Mouse (Mus musculus): Measurements from ENCODE around the gene Olfr395. TPM values are rescaled to one million over a fixed set of nuclear protein-coding genes. Genes with fewer than 3 reads are reported as not detected.
"Not testable (repeated sequence)": the region's sequence is repeated elsewhere in the genome, so short reads cannot be mapped to it uniquely, and the experiment has no call there.

Olfr395 gene
- not detected in 2 replicates for polyA plus RNA-seq (2015; fragmentation: Nextera tagmentation; extraction: Ambion mirVana)

DNA sequence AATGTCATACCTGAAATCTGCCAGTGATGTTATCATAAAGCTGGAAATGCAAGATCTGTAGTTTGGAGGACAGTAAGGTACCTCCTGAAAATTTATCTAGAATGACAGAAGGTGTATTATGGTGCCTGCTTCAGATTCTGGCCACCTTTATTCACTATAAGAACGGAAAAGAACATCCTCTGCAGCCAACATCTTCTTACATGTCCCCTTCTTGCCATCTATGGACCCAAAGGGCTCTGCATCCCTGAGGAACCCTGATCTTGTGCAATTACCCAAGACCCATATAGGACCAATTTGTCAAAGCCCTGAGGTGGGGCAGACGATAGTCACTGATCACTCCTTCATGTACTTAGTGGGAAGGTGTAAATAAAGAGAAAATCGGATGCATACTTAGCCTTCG is at the start of gene Olfr395:
Gene Olfr395, minus strand, starts transcription at position 101 of the 400 bp plus-strand sequence.
- H3K4me1 ChIP-seq (replicated peaks; ENCODE audit: control insufficient read depth, insufficient read depth); ATAC-seq (ENCODE audit: low FRiP score, low TSS enrichment): not testable (repeated sequence)
- WGBS: 75% methylated on average over 4 of the region's 4 CpGs

DNA sequence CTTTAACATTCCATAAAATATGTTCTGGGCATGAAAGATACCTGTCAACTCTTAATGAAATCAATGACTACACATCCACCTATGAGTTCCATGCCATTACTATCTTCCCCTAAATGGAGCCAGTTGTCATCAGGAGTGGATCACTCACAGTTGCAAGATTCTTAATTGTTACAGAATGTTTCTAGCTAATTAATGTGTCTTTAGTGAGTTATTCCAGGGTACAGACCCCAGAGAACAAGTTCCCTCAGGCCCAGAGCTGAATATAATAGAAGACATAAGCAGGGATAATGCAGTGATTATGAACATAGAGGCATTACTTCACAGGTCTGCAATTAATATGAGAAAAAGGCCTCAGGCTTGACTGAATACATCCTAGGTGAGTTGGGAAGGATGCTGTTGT is 27.3 kb upstream of the Olfr395 start, which contains the start of gene Olfr23:
Gene Olfr23, plus strand, starts transcription at position 301 of the 400 bp plus-strand sequence.
- Histone ChIP-seq H3K27ac (replicated peaks) (no peak within 1 kb of the TSS), H3K4me3 (ENCODE audit: low read depth, low read length) (no peak within 1 kb of the TSS), H3K27me3 (ENCODE audit: control insufficient read depth, insufficient read depth, low read length) (no peaks in the 10 kb centered on the region), H3K9me3 (ENCODE audit: control insufficient read depth, low read length) (no peaks in the 10 kb centered on the region), H3K4me1 (replicated peaks; ENCODE audit: control insufficient read depth, insufficient read depth) (no peaks in the 10 kb centered on the region), H3K9ac (ENCODE audit: low read length) (no peak within 1 kb of the TSS), H3K36me3 (ENCODE audit: control insufficient read depth, insufficient read depth, low read length) (no peaks in the 10 kb centered on the region), H3K4me2 (replicated peaks; ENCODE audit: low read depth) (no peak within 1 kb of the TSS)
- TF ChIP-seq EP300 (optimal IDR thresholded peaks at IDR 0.05) (no peak), CTCF (IDR thresholded peaks at IDR 0.05; ENCODE audit: low read depth) (no peak)
- DNase-seq (ENCODE audit: low spot score): no peak
- no peak for ATAC-seq (ENCODE audit: low FRiP score, low TSS enrichment)

More for the DNA sequence above, at the start of gene Olfr395:
- DNase-seq (ENCODE audit: low spot score); H3K27me3 ChIP-seq (ENCODE audit: control insufficient read depth, insufficient read depth, low read length); H3K27ac ChIP-seq (replicated peaks); H3K4me2 ChIP-seq (replicated peaks; ENCODE audit: low read depth); H3K9ac ChIP-seq (ENCODE audit: low read length); H3K36me3 ChIP-seq (ENCODE audit: control insufficient read depth, insufficient read depth, low read length); H3K9me3 ChIP-seq (ENCODE audit: control insufficient read depth, low read length); H3K4me3 ChIP-seq (ENCODE audit: low read depth, low read length): not testable (repeated sequence)

DNA sequence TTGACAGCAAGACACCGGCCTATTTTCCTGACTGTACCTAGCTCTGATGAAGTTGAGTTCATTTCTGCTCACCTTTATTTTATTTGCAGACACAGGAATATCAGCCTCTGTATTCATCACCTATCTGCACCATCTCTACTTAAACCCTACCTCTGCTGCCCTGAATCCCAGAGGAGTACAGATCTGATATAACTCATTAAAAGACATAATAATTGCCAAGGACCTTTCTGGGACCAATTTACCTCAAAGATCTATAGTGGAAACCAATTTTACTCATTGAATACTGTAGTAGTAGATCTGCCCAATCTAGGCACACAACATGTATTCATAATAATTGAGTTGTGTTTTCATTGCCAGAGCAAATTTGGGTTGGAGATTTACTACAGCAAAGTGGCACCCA is 18.4 kb downstream of the Olfr395 start, which contains the start of gene Olfr394:
Gene Olfr394, minus strand, starts transcription at position 101 of the 400 bp plus-strand sequence.
- H3K27me3 ChIP-seq (ENCODE audit: control insufficient read depth, insufficient read depth, low read length): no peaks in the 10 kb centered on the region
- 71% methylated on average over 1 of the region's 1 CpGs for WGBS
- no peak for ATAC-seq (ENCODE audit: low FRiP score, low TSS enrichment)

More for the DNA sequence above, 18.4 kb downstream of the Olfr395 start, which contains the start of gene Olfr394:
- H3K27ac ChIP-seq (replicated peaks): no peak within 1 kb of the TSS
- H3K4me1 ChIP-seq (replicated peaks; ENCODE audit: control insufficient read depth, insufficient read depth): no peaks in the 10 kb centered on the region
- no peaks in the 10 kb centered on the region for H3K9me3 ChIP-seq (ENCODE audit: control insufficient read depth, low read length)
- no peak within 1 kb of the TSS for H3K9ac ChIP-seq (ENCODE audit: low read length)
- TF ChIP-seq CTCF (IDR thresholded peaks at IDR 0.05; ENCODE audit: low read depth): no peak
- H3K4me2 ChIP-seq (replicated peaks; ENCODE audit: low read depth): no peak within 1 kb of the TSS
- no peaks in the 10 kb centered on the region for H3K36me3 ChIP-seq (ENCODE audit: control insufficient read depth, insufficient read depth, low read length)
- no peak for DNase-seq (ENCODE audit: low spot score)
- H3K4me3 ChIP-seq (ENCODE audit: low read depth, low read length): no peak within 1 kb of the TSS

Other genes starting within 250 kb of the Olfr395 start
- gene Zfp735, start 220.5 kb downstream of the Olfr395 start, polyA plus RNA-seq (2015; fragmentation: Nextera tagmentation; extraction: Ambion mirVana): not detected in 2 replicates
- not detected in 2 replicates for gene Olfr389, start 128.6 kb downstream of the Olfr395 start, polyA plus RNA-seq (2015; fragmentation: Nextera tagmentation; extraction: Ambion mirVana)
- gene Olfr390, start 126.3 kb downstream of the Olfr395 start, polyA plus RNA-seq (2015; fragmentation: Nextera tagmentation; extraction: Ambion mirVana): not detected in 2 replicates
- not detected in 2 replicates for gene Olfr391-ps, start 106.2 kb downstream of the Olfr395 start, polyA plus RNA-seq (2015; fragmentation: Nextera tagmentation; extraction: Ambion mirVana)
- gene Olfr392, start 92.2 kb downstream of the Olfr395 start, polyA plus RNA-seq (2015; fragmentation: Nextera tagmentation; extraction: Ambion mirVana): not detected in 2 replicates
- not detected in 2 replicates for gene Olfr393, start 57.8 kb downstream of the Olfr395 start, polyA plus RNA-seq (2015; fragmentation: Nextera tagmentation; extraction: Ambion mirVana)
- not detected in 2 replicates for gene Olfr394, start 18.5 kb downstream of the Olfr395 start, polyA plus RNA-seq (2015; fragmentation: Nextera tagmentation; extraction: Ambion mirVana)
- gene Olfr23, start 27.4 kb upstream of the Olfr395 start, polyA plus RNA-seq (2015; fragmentation: Nextera tagmentation; extraction: Ambion mirVana): 0.08 TPM in 1 of 2 replicates, not detected in the other
- gene Olfr397, start 51.5 kb upstream of the Olfr395 start, polyA plus RNA-seq (2015; fragmentation: Nextera tagmentation; extraction: Ambion mirVana): not detected in 2 replicates
- gene Olfr398, start 81.1 kb upstream of the Olfr395 start, polyA plus RNA-seq (2015; fragmentation: Nextera tagmentation; extraction: Ambion mirVana): 0.01 TPM in 1 of 2 replicates, not detected in the other
- not detected in 2 replicates for gene Olfr139, start 147.3 kb upstream of the Olfr395 start, polyA plus RNA-seq (2015; fragmentation: Nextera tagmentation; extraction: Ambion mirVana)
- not detected in 2 replicates for gene Olfr399, start 147.3 kb upstream of the Olfr395 start, polyA plus RNA-seq (2015; fragmentation: Nextera tagmentation; extraction: Ambion mirVana)
- not detected in 2 replicates for gene Zfp616, start 160.7 kb upstream of the Olfr395 start, polyA plus RNA-seq (2015; fragmentation: Nextera tagmentation; extraction: Ambion mirVana)
- gene Olfr401, start 204.4 kb upstream of the Olfr395 start, polyA plus RNA-seq (2015; fragmentation: Nextera tagmentation; extraction: Ambion mirVana): not detected in 2 replicates
- not detected in 2 replicates for gene Olfr402, start 244.2 kb upstream of the Olfr395 start, polyA plus RNA-seq (2015; fragmentation: Nextera tagmentation; extraction: Ambion mirVana)